Mouse (Mus musculus) bone marrow macrophage, adult 2 months (primary cell): ENCODE results near the gene Vmn1r4. TPM values are rescaled to one million over a fixed set of nuclear protein-coding genes. Genes with fewer than 3 reads are reported as not detected.

ENCODE experiments used
- H3K27ac ChIP-seq: 2 replicates; pipeline ENCODE4 v1.5.1; 2012; ENCODE audit warnings: low read depth, low read length; ENCODE audit not compliant: insufficient read depth
- H3K4me1 ChIP-seq: 2 replicates; pipeline ENCODE4 v1.6.1; 2012; ENCODE audit warnings: low read length; ENCODE audit not compliant: control insufficient read depth, insufficient read depth
- H3K4me3 ChIP-seq: 2 replicates; pipeline ENCODE4 v1.5.1; 2012; ENCODE audit warnings: mild to moderate bottlenecking, low read length, moderate library complexity; ENCODE audit not compliant: insufficient read depth
- CTCF ChIP-seq: IDR thresholded peaks from 2 replicates; pipeline ENCODE4 v1.5.1; 2012; ENCODE audit warnings: low read depth, mild to moderate bottlenecking, low read length, moderate library complexity
- POLR2A ChIP-seq: IDR thresholded peaks from 2 replicates; pipeline ENCODE4 v1.6.1; 2012; ENCODE audit warnings: mild to moderate bottlenecking, low read depth, low read length, borderline replicate concordance
- polyA plus RNA-seq: library from polyadenylated mRNA; stranded (reverse); fragments of >200 nt; gene quantifications from 2 replicates; pipeline ENCODE4 v1.2.4, GENCODE M21; 2012; ENCODE audit not compliant: missing spikeins, insufficient read depth, insufficient read length

Gene Vmn1r4
- polyA plus RNA-seq, 1 experiment: not detected

DNA sequence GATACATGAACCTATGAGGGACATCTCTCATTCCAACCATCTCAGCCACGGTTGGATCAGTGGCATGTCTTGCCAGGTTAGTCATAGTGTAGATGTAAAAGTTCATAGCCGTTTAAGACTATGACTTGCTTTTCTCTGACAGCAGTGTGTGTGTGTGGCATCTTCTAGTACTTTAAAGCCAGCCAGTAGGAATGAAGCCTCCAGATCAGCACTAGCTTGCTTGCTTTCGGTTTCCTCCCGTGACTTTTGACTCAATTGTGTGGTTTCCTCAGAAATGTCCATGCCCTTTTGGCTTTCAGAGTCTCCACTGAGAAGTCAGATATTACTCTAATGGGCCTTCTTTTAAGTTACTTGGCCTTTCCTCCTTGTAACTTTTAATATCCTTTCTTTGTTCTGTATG, 10.6 kb downstream of the Vmn1r4 start:
- no peak for TF ChIP-seq CTCF
- Histone ChIP-seq H3K27ac (no peak overlapping the region), H3K4me3 (no peak overlapping the region), H3K4me1 (no peaks in the 10 kb centered on the region)

DNA sequence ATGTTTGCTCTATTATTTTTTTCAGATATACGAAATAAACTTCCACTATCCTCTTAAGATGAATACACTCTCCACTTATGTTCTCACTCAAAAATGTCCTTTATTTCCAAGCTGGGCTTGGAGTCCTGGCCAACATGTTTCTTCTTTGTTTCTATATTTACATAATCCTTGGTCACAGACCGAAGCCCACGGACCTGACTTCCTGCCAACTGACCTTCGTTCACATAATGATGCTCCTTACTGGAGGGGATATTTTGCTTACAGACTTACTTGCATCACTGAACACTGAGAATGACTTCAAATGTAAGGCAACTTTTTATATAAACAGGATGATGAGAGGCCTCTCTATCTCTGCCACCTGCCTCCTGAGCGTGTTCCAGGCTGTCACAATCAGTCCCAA, 32.6 kb downstream of the Vmn1r4 start:
- Histone ChIP-seq H3K4me3 (no peak overlapping the region), H3K27ac (no peak overlapping the region), H3K4me1 (no peaks in the 10 kb centered on the region)
- TF ChIP-seq CTCF: no peak
- no peak for TF ChIP-seq POLR2A

DNA sequence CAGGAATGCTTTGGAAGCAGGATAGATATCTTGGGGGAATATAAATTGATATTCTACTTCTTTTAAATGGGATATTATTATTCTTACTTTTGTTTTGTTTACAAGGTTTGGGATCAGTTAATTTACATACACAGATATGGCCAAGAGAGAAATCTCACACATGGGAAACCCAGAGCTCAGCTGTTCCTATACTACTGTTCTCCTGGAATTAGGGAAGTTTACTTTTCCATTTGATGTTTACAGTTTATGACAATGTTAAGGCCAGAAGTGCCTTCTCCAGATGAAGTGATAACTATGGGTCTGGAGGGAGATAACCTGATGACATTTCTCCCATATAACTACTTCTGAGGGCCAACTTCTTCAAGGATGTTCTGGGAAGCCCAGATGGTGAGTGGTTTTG, 46.2 kb downstream of the Vmn1r4 start, which contains the start of gene Vmn1r5:
TSS of gene Vmn1r5 (plus strand) at position 301 of the 400 bp plus-strand sequence.
- H3K27ac ChIP-seq: no peak within 1 kb of the TSS
- no peaks in the 10 kb centered on the region for H3K4me1 ChIP-seq
- TF ChIP-seq POLR2A (no peak), CTCF (no peak)
- no peak within 1 kb of the TSS for H3K4me3 ChIP-seq

DNA sequence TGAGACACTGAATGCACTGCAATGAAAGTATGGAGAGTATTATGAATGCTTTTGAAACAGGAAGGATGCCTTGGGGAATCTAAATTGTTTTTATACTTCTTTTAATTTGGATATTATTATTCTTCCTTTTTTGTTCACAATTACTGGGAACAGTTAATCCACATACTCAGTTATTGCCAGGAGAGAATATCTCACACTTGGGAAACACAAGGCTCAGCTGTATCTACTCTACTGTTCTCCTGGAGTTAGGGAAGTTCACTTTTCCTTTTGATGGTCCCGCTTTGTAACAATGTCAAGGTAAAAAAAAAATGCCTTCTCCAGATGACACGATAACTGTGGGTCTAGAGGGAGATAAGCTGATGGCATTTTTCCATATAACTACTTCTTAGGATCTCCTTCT, 73.1 kb downstream of the Vmn1r4 start, which contains the start of gene Vmn1r6:
TSS of gene Vmn1r6 (plus strand) at position 301 of the 400 bp plus-strand sequence.
- no peak for TF ChIP-seq CTCF
- H3K4me1 ChIP-seq: no peaks in the 10 kb centered on the region
- no peak within 1 kb of the TSS for H3K27ac ChIP-seq
- H3K4me3 ChIP-seq: no peak within 1 kb of the TSS

Other genes starting within 250 kb of the Vmn1r4 start
- 57.0 and 63.0 TPM in 2 replicates for gene Lsm5, start 219.3 kb upstream of the Vmn1r4 start, polyA plus RNA-seq
- 18.9 and 19.2 TPM in 2 replicates for gene Avl9, start 209.1 kb upstream of the Vmn1r4 start, polyA plus RNA-seq
- 35.1 and 42.6 TPM in 2 replicates for gene Kbtbd2, start 126.2 kb upstream of the Vmn1r4 start, polyA plus RNA-seq
- gene Fkbp9, start 92.0 kb upstream of the Vmn1r4 start, polyA plus RNA-seq: 6.8 and 6.9 TPM in 2 replicates
- 29.9 and 30.8 TPM in 2 replicates for gene Nt5c3, start 83 bp upstream of the Vmn1r4 start, polyA plus RNA-seq
- gene Vmn1r5, start 46.3 kb downstream of the Vmn1r4 start, polyA plus RNA-seq: not detected in 2 replicates
- gene Vmn1r6, start 73.2 kb downstream of the Vmn1r4 start, polyA plus RNA-seq: 0.48 TPM in 1 of 2 replicates, not detected in the other
- not detected in 2 replicates for gene Vmn1r7, start 101.3 kb downstream of the Vmn1r4 start, polyA plus RNA-seq
- not detected in 2 replicates for gene Vmn1r8, start 108.3 kb downstream of the Vmn1r4 start, polyA plus RNA-seq
- not detected in 2 replicates for gene Vmn1r9, start 142.8 kb downstream of the Vmn1r4 start, polyA plus RNA-seq
- gene Vmn1r10, start 185.4 kb downstream of the Vmn1r4 start, polyA plus RNA-seq: not detected in 2 replicates
- not detected in 2 replicates for gene Vmn1r11, start 209.4 kb downstream of the Vmn1r4 start, polyA plus RNA-seq
- gene Vmn1r12, start 232.9 kb downstream of the Vmn1r4 start, polyA plus RNA-seq: 0.89 TPM in 1 of 2 replicates, not detected in the other